Mouse (Mus musculus) MEL (cell line): ENCODE measurements around the gene Cnih3. TPM values are rescaled to one million over a fixed set of nuclear protein-coding genes. Genes with fewer than 3 reads are reported as not detected.

Experiments
- DNase-seq: peaks from one replicate; pipeline ENCODE4 v3.0.0; 2011; ENCODE audit warnings: low read depth, low spot score
- H3K27ac ChIP-seq: 2 replicates; pipeline ENCODE4 v1.5.1; 2012; ENCODE audit warnings: low read depth, mild to moderate bottlenecking, control low read depth, low read length, moderate library complexity; ENCODE audit not compliant: control insufficient read depth
- H3K27me3 ChIP-seq, 2 experiments: fragments of 150-350 bp in 1 of 2; sonication (generic) in 1 of 2; 2 replicates each; pipeline ENCODE4 v1.6.1; 2012; ENCODE audit warnings: low read length in 2 of 2, mild to moderate bottlenecking in 2 of 2, improper control_type of control experiment in 1 of 2, moderate library complexity in 1 of 2; ENCODE audit not compliant: insufficient read depth in 2 of 2, control insufficient read depth in 1 of 2
- H3K36me3 ChIP-seq, 2 experiments: 2 replicates each; pipeline ENCODE4 v1.6.1; 2012 to 2014; ENCODE audit warnings: low read length in 2 of 2, improper control_type of control experiment in 1 of 2, inconsistent platforms in 1 of 2, mild to moderate bottlenecking in 1 of 2; ENCODE audit not compliant: insufficient read depth in 2 of 2, control insufficient read depth in 1 of 2
- H3K4me1 ChIP-seq, 2 experiments: fragments of 150-350 bp in 1 of 2; sonication (generic) in 1 of 2; 2 replicates each; pipeline ENCODE4 v1.6.1; 2012; ENCODE audit warnings: low read length in 2 of 2, improper control_type of control experiment in 1 of 2, mild to moderate bottlenecking in 1 of 2; ENCODE audit not compliant: insufficient read depth in 2 of 2, control insufficient read depth in 1 of 2
- H3K4me3 ChIP-seq, 2 experiments: fragments of 150-350 bp in 1 of 2; sonication (generic) in 1 of 2; 2 replicates each; pipeline ENCODE4 v1.5.1; 2012; ENCODE audit warnings: low read depth in 2 of 2, low read length in 2 of 2, mild to moderate bottlenecking in 2 of 2, moderate library complexity in 2 of 2, control low read depth in 1 of 2, improper control_type of control experiment in 1 of 2; ENCODE audit not compliant: control insufficient read depth in 1 of 2, insufficient read depth in 1 of 2
- H3K79me2 ChIP-seq: 2 replicates; pipeline ENCODE4 v1.6.1; 2012; ENCODE audit warnings: mild to moderate bottlenecking, low read length, moderate library complexity; ENCODE audit not compliant: control insufficient read depth, poor library complexity, insufficient read depth
- H3K9ac ChIP-seq: 2 replicates; pipeline ENCODE4 v1.6.1; 2012; ENCODE audit warnings: low read depth, mild to moderate bottlenecking, control low read depth, low read length, moderate library complexity; ENCODE audit not compliant: control insufficient read depth, poor library complexity, severe bottlenecking
- H3K9me3 ChIP-seq: fragments of 150-350 bp; sonication (generic); replicated peaks from 2 replicates; pipeline ENCODE4 v1.6.1; 2012; ENCODE audit warnings: mild to moderate bottlenecking, low read length, improper control_type of control experiment, moderate library complexity; ENCODE audit not compliant: insufficient read depth
- BHLHE40 ChIP-seq: IDR thresholded peaks from 2 replicates; pipeline ENCODE4 v1.6.1; 2012; ENCODE audit warnings: low read depth, mild to moderate bottlenecking, inconsistent platforms, low read length, improper control_type of control experiment, borderline replicate concordance
- CHD1 ChIP-seq: IDR thresholded peaks from 2 replicates; pipeline ENCODE4 v1.6.1; 2012; ENCODE audit warnings: low read depth, mild to moderate bottlenecking, inconsistent platforms, low read length, improper control_type of control experiment
- CHD2 ChIP-seq: IDR thresholded peaks from 2 replicates; pipeline ENCODE4 v1.6.1; 2011; ENCODE audit warnings: low read length, improper control_type of control experiment
- CTCF ChIP-seq, 3 experiments: IDR thresholded peaks in 2 of 3; conservative IDR thresholded peaks in 1 of 3; 2 replicates each; pipeline ENCODE4 v1.5.1; 2011 to 2012; ENCODE audit warnings: low read length in 3 of 3, low read depth in 2 of 3, mild to moderate bottlenecking in 2 of 3, improper control_type of control experiment in 1 of 3, inconsistent platforms in 1 of 3, mixed read lengths in 1 of 3, moderate library complexity in 1 of 3; ENCODE audit not compliant: control insufficient read depth in 1 of 3, insufficient read depth in 1 of 3, poor library complexity in 1 of 3, severe bottlenecking in 1 of 3
- ELF1 ChIP-seq: IDR thresholded peaks from 2 replicates; pipeline ENCODE4 v1.6.1; 2014; ENCODE audit warnings: low read depth, mild to moderate bottlenecking, inconsistent platforms, low read length, improper control_type of control experiment, moderate library complexity
- GABPA ChIP-seq: IDR thresholded peaks from 2 replicates; pipeline ENCODE4 v1.6.1; 2012; ENCODE audit warnings: low read depth, mild to moderate bottlenecking, inconsistent platforms, low read length, improper control_type of control experiment, moderate library complexity
- HCFC1 ChIP-seq: IDR thresholded peaks from 2 replicates; pipeline ENCODE4 v1.6.1; 2012; ENCODE audit warnings: low read depth, mild to moderate bottlenecking, inconsistent platforms, low read length, improper control_type of control experiment, moderate library complexity
- JUND ChIP-seq: IDR thresholded peaks from 2 replicates; pipeline ENCODE4 v1.6.1; 2011; ENCODE audit warnings: low read depth, mild to moderate bottlenecking, improper control_type of control experiment, low read length
- KAT2A ChIP-seq: conservative IDR thresholded peaks from 2 replicates; pipeline ENCODE4 v1.6.1; 2012; ENCODE audit warnings: low read depth, low read length, improper control_type of control experiment, inconsistent platforms
- MAFK ChIP-seq: IDR thresholded peaks from 2 replicates; pipeline ENCODE4 v1.6.1; 2011; ENCODE audit warnings: low read depth, mild to moderate bottlenecking, low read length, improper control_type of control experiment, borderline replicate concordance
- MAZ ChIP-seq: IDR thresholded peaks from 2 replicates; pipeline ENCODE4 v1.6.1; 2012; ENCODE audit warnings: low read depth, mild to moderate bottlenecking, inconsistent platforms, low read length, improper control_type of control experiment
- MEF2A ChIP-seq: IDR thresholded peaks from 2 replicates; pipeline ENCODE4 v1.6.1; 2014; ENCODE audit warnings: low read depth, mild to moderate bottlenecking, inconsistent platforms, low read length, improper control_type of control experiment; ENCODE audit not compliant: poor library complexity, insufficient replicate concordance, severe bottlenecking; ENCODE audit errors: extremely low read depth
- MYB ChIP-seq: IDR thresholded peaks from 2 replicates; pipeline ENCODE4 v1.6.1; 2011; ENCODE audit warnings: mild to moderate bottlenecking, low read depth, low read length, improper control_type of control experiment
- MYC ChIP-seq: IDR thresholded peaks from 2 replicates; pipeline ENCODE4 v1.6.1; 2011; ENCODE audit warnings: low read depth, mild to moderate bottlenecking, low read length, improper control_type of control experiment, moderate library complexity
- NELFE ChIP-seq: IDR thresholded peaks from 2 replicates; pipeline ENCODE4 v1.6.1; 2011; ENCODE audit warnings: low read depth, low read length, improper control_type of control experiment
- NRF1 ChIP-seq: IDR thresholded peaks from 2 replicates; pipeline ENCODE4 v1.6.1; 2014; ENCODE audit warnings: low read depth, mild to moderate bottlenecking, inconsistent platforms, low read length, improper control_type of control experiment, moderate library complexity; ENCODE audit not compliant: poor library complexity, insufficient read depth, severe bottlenecking
- POLR2AphosphoS2 ChIP-seq: IDR thresholded peaks from 2 replicates; pipeline ENCODE4 v1.6.1; 2011; ENCODE audit warnings: low read length, improper control_type of control experiment
- SMC3 ChIP-seq: IDR thresholded peaks from 2 replicates; pipeline ENCODE4 v1.6.1; 2011; ENCODE audit warnings: low read depth, low read length, improper control_type of control experiment
- TAL1 ChIP-seq: IDR thresholded peaks from 2 replicates; pipeline ENCODE4 v1.6.1; 2012; ENCODE audit warnings: mild to moderate bottlenecking, inconsistent platforms, low read length, moderate library complexity, mixed read lengths
- TCF12 ChIP-seq: IDR thresholded peaks from 2 replicates; pipeline ENCODE4 v1.6.1; 2014; ENCODE audit warnings: low read depth, mild to moderate bottlenecking, inconsistent platforms, low read length, improper control_type of control experiment, moderate library complexity
- UBTF ChIP-seq: IDR thresholded peaks from 2 replicates; pipeline ENCODE4 v1.6.1; 2012; ENCODE audit warnings: low read depth, mild to moderate bottlenecking, inconsistent platforms, low read length, improper control_type of control experiment, moderate library complexity, borderline replicate concordance; ENCODE audit not compliant: insufficient read depth
- USF1 ChIP-seq: IDR thresholded peaks from 2 replicates; pipeline ENCODE4 v1.6.1; 2014; ENCODE audit warnings: low read depth, mild to moderate bottlenecking, inconsistent platforms, low read length, improper control_type of control experiment, moderate library complexity
- USF2 ChIP-seq, 2 experiments: IDR thresholded peaks; 2 replicates each; pipeline ENCODE4 v1.6.1; 2011 to 2012; ENCODE audit warnings: improper control_type of control experiment in 2 of 2, low read length in 2 of 2, borderline replicate concordance in 1 of 2, inconsistent platforms in 1 of 2, low read depth in 1 of 2, mild to moderate bottlenecking in 1 of 2; ENCODE audit not compliant: insufficient read depth in 1 of 2
- ZKSCAN1 ChIP-seq: IDR thresholded peaks from 2 replicates; pipeline ENCODE4 v1.6.1; 2012; ENCODE audit warnings: low read depth, mild to moderate bottlenecking, inconsistent platforms, low read length, improper control_type of control experiment, moderate library complexity
- polyA plus RNA-seq, 2 experiments: library from polyadenylated mRNA; stranded (reverse) in 1 of 2; unstranded in 1 of 2; fragments of >175 nt in 1 of 2; fragments of >200 nt in 1 of 2; gene quantifications; 2 replicates each; pipeline versions ENCODE4 v1.2.1 to v1.2.4; 2012; ENCODE audit warnings: low replicate concordance in 2 of 2, low read depth in 1 of 2; ENCODE audit not compliant: insufficient read length in 2 of 2, insufficient read depth in 1 of 2, missing spikeins in 1 of 2
- total RNA-seq: library from RNA; depleted of rRNA; stranded (reverse); fragments of 300-350 nt; gene quantifications from 2 replicates; pipeline ENCODE4 v1.2.3, GENCODE M21; 2012

Gene Cnih3
- total and polyA plus RNA-seq, 3 experiments: not detected

- TF ChIP-seq MYC (no peak), TCF12 (no peak)
These were observed 423 bp upstream of the Cnih3 start (continued) for GRCm38 (mm10) chr1:181352043-181352366.

GRCm38 (mm10) chr1:181353200-181354097, 1.0 kb downstream of the Cnih3 start:
- H3K27me3 ChIP-seq: peaks cover 6% of the 10 kb centered on the region in 2 experiments

GRCm38 (mm10) chr1:181355683-181356082, 3.3 kb downstream of the Cnih3 start:
- Histone ChIP-seq H3K4me3 (no peak overlapping the region), H3K79me2 (no peaks in the 10 kb centered on the region), H3K27ac (no peak overlapping the region), H3K36me3 (no peaks in the 10 kb centered on the region), H3K27me3 (peaks cover 0 to 3% of the 10 kb centered on the region in 2 experiments), H3K9me3 (no peaks in the 10 kb centered on the region), H3K4me1 (no peaks in the 10 kb centered on the region), H3K9ac (no peak overlapping the region)
- TF ChIP-seq MEF2A (no peak), ZKSCAN1 (no peak), POLR2AphosphoS2 (no peak), NELFE (no peak), CTCF (IDR thresholded peaks at IDR 0.05 in 2 of 3, conservative IDR thresholded peaks at IDR 0.05 in 1 of 3; ENCODE audit: control insufficient read depth in 1 of 3, insufficient read depth in 1 of 3, low read depth in 2 of 3, low read length in 3 of 3, poor library complexity in 1 of 3, severe bottlenecking in 1 of 3) (no peak), MYB (no peak), BHLHE40 (no peak), KAT2A (no peak), ELF1 (no peak), TAL1 (no peak), HCFC1 (no peak), MAFK (no peak), USF1 (no peak), MAZ (no peak)
- DNase-seq: no peak

More at GRCm38 (mm10) chr1:181353200-181354097, 1.0 kb downstream of the Cnih3 start:
- H3K27ac ChIP-seq: no peak overlapping the region
- no peak overlapping the region for H3K9ac ChIP-seq
- TF ChIP-seq UBTF: no peak
- TF ChIP-seq USF2 (IDR thresholded peaks at IDR 0.05; ENCODE audit: borderline replicate concordance in 1 of 2, insufficient read depth in 1 of 2, low read depth in 1 of 2, low read length in 2 of 2): no peak
- no peak for TF ChIP-seq SMC3
- no peak for TF ChIP-seq JUND
- no peak for TF ChIP-seq CHD1
- TF ChIP-seq CHD2: no peak
- no peak for TF ChIP-seq NRF1
- no peak for TF ChIP-seq GABPA
- no peak for DNase-seq
- no peaks in the 10 kb centered on the region for H3K79me2 ChIP-seq
- H3K9me3 ChIP-seq: no peaks in the 10 kb centered on the region
- no peak overlapping the region for H3K4me3 ChIP-seq
- H3K36me3 ChIP-seq: no peaks in the 10 kb centered on the region
- no peaks in the 10 kb centered on the region for H3K4me1 ChIP-seq
